Mouse (Mus musculus): ENCODE results near the gene Tm7sf2. TPM values are rescaled to one million over a fixed set of nuclear protein-coding genes. Genes with fewer than 3 reads are reported as not detected.

The Tm7sf2 gene
- polyA plus RNA-seq (2017; shearing (Covaris generic)): 15.6 TPM

GRCm38 (mm10) chr19:6067724-6068415 is at the start of gene Tm7sf2:
Tm7sf2 (minus strand) TSS chr19:6068373.

GRCm38 (mm10) chr19:6105586-6105985 is 37.4 kb upstream of the Tm7sf2 start, which contains the start of gene Naaladl1:
Naaladl1 (plus strand) TSS chr19:6105782.

GRCm38 (mm10) chr19:6094119-6094518 is 25.9 kb upstream of the Tm7sf2 start, which contains the start of gene AC131692.1:
AC131692.1 (plus strand) TSS chr19:6094419.

GRCm38 (mm10) chr19:6084478-6085248 is 16.5 kb upstream of the Tm7sf2 start, which contains the start of the genes Zfpl1 and Cdca5:
Zfpl1 (minus strand) TSS chr19:6084956.
Cdca5 (plus strand) TSS chr19:6084983.

GRCm38 (mm10) chr19:6082156-6082555 is 14.0 kb upstream of the Tm7sf2 start, which contains the start of gene Gm28374:
Gm28374 (minus strand) TSS chr19:6082256.

GRCm38 (mm10) chr19:6079983-6080480 is 11.9 kb upstream of the Tm7sf2 start, which contains the start of gene Tmem262:
Tmem262 (plus strand) TSS chr19:6080033.

GRCm38 (mm10) chr19:6076564-6077393 is 8.6 kb upstream of the Tm7sf2 start, which contains the start of gene Vps51:
Vps51 (minus strand) TSS chr19:6077231.

GRCm38 (mm10) chr19:6061021-6061533 is 7.1 kb downstream of the Tm7sf2 start, which contains the start of gene Znhit2:
Znhit2 (plus strand) TSS chr19:6061192.

GRCm38 (mm10) chr19:6057313-6058096 is 10.7 kb downstream of the Tm7sf2 start, which contains the start of the genes Mrpl49 and Fau:
Mrpl49 (minus strand) TSS chr19:6057785.
Fau (plus strand) TSS chr19:6057844.

GRCm38 (mm10) chr19:6046294-6047153 is 21.6 kb downstream of the Tm7sf2 start, which contains the start of gene Syvn1:
Syvn1 (plus strand) TSS chr19:6046576.

GRCm38 (mm10) chr19:6015511-6016315 is 52.5 kb downstream of the Tm7sf2 start, which contains the start of gene Capn1:
Capn1 (minus strand) TSS chr19:6015897.

Other genes starting within 250 kb of the Tm7sf2 start
- gene Frmd8, start 193.1 kb downstream of the Tm7sf2 start, polyA plus RNA-seq (2017; shearing (Covaris generic)): 335 TPM
- 44.8 TPM for gene Slc25a45, start 190.6 kb downstream of the Tm7sf2 start, polyA plus RNA-seq (2017; shearing (Covaris generic))
- 0.36 TPM for gene Tigd3, start 174.2 kb downstream of the Tm7sf2 start, polyA plus RNA-seq (2017; shearing (Covaris generic))
- 210 TPM for gene Dpf2, start 155.4 kb downstream of the Tm7sf2 start, polyA plus RNA-seq (2017; shearing (Covaris generic))
- 0.14 TPM for gene Cdc42ep2, start 143.6 kb downstream of the Tm7sf2 start, polyA plus RNA-seq (2017; shearing (Covaris generic))
- 57.4 TPM for gene Pola2, start 104.2 kb downstream of the Tm7sf2 start, polyA plus RNA-seq (2017; shearing (Covaris generic))
- gene Slc22a20, start 82.2 kb downstream of the Tm7sf2 start, polyA plus RNA-seq (2017; shearing (Covaris generic)): not detected
- 84.5 TPM for gene Capn1, start 52.5 kb downstream of the Tm7sf2 start, polyA plus RNA-seq (2017; shearing (Covaris generic))
- gene Syvn1, start 21.8 kb downstream of the Tm7sf2 start, polyA plus RNA-seq (2017; shearing (Covaris generic)): 51.3 TPM
- gene Mrpl49, start 10.6 kb downstream of the Tm7sf2 start, polyA plus RNA-seq (2017; shearing (Covaris generic)): 61.3 TPM
- gene Fau, start 10.5 kb downstream of the Tm7sf2 start, polyA plus RNA-seq (2017; shearing (Covaris generic)): 1,170 TPM
- gene Znhit2, start 7.2 kb downstream of the Tm7sf2 start, polyA plus RNA-seq (2017; shearing (Covaris generic)): 5.8 TPM
- gene Vps51, start 8.9 kb upstream of the Tm7sf2 start, polyA plus RNA-seq (2017; shearing (Covaris generic)): 73.4 TPM
- not detected for gene Tmem262, start 11.7 kb upstream of the Tm7sf2 start, polyA plus RNA-seq (2017; shearing (Covaris generic))
- gene Gm28374, start 13.9 kb upstream of the Tm7sf2 start, polyA plus RNA-seq (2017; shearing (Covaris generic)): 1.7 TPM
- 47.2 TPM for gene Zfpl1, start 16.6 kb upstream of the Tm7sf2 start, polyA plus RNA-seq (2017; shearing (Covaris generic))
- gene Cdca5, start 16.6 kb upstream of the Tm7sf2 start, polyA plus RNA-seq (2017; shearing (Covaris generic)): 3.9 TPM
- gene AC131692.1, start 26.0 kb upstream of the Tm7sf2 start, polyA plus RNA-seq (2017; shearing (Covaris generic)): not detected
- not detected for gene Naaladl1, start 37.4 kb upstream of the Tm7sf2 start, polyA plus RNA-seq (2017; shearing (Covaris generic))
- 1.5 TPM for gene Sac3d1, start 50.3 kb upstream of the Tm7sf2 start, polyA plus RNA-seq (2017; shearing (Covaris generic))
- 42.8 TPM for gene Snx15, start 59.9 kb upstream of the Tm7sf2 start, polyA plus RNA-seq (2017; shearing (Covaris generic))
- gene Batf2, start 72.6 kb upstream of the Tm7sf2 start, polyA plus RNA-seq (2017; shearing (Covaris generic)): not detected
- gene Arl2, start 73.2 kb upstream of the Tm7sf2 start, polyA plus RNA-seq (2017; shearing (Covaris generic)): 28.6 TPM
- not detected for gene Majin, start 116.0 kb upstream of the Tm7sf2 start, polyA plus RNA-seq (2017; shearing (Covaris generic))
- gene Gpha2, start 158.0 kb upstream of the Tm7sf2 start, polyA plus RNA-seq (2017; shearing (Covaris generic)): not detected
- 6.7 TPM for gene Ppp2r5b, start 167.5 kb upstream of the Tm7sf2 start, polyA plus RNA-seq (2017; shearing (Covaris generic))
- 42.5 TPM for gene Atg2a, start 173.3 kb upstream of the Tm7sf2 start, polyA plus RNA-seq (2017; shearing (Covaris generic))
- gene Ehd1, start 208.4 kb upstream of the Tm7sf2 start, polyA plus RNA-seq (2017; shearing (Covaris generic)): 8.5 TPM
- gene Cdc42bpg, start 238.1 kb upstream of the Tm7sf2 start, polyA plus RNA-seq (2017; shearing (Covaris generic)): 0.10 TPM

All from CD4-positive, CD25-positive, alpha-beta regulatory T cell, adult 9 weeks (primary cell).